In the genomic region with DNA sequence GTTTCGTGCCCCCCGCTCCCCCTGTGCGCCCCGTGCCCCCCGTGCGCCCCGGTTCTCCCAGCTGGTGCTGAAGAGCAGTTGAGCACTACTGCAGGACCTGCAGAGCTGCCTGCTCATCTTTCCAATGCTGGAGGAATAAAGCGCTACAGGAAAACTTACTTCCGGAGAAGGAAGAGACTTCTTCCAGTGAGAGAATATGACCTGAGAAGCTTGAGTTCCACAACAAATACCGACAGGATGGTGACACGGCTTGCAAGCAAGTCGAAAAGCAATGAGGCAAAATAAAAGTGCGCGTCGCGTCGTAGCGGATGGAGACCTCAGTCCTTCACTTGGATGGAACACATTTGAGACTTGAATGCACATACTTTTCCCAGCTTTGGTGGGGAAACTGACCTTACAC, we compare ENCODE assay signal across 8 mouse cellular contexts. TPM values are rescaled to one million over a fixed set of nuclear protein-coding genes. Genes with fewer than 3 reads are reported as not detected.
DNase-seq lines count a peak whose midpoint lies in the region; ATAC-seq and TF ChIP-seq lines count a peak whose summit lies in the region.
"Had no signal": no experiment of that assay in that cellular context is flagged by ENCODE, and none has a peak within 500 bp of the region (broad histone marks: within the 10 kb centered on the region; RNA-seq: fewer than 3 reads in every experiment).

No protein-coding gene starts in this region.

- H3K4me3 ChIP-seq in stomach, embryonic 14.5 days (ENCODE audit: low read depth, low read length) = peak overlapping the region; percentile 8; the same call in 1 of the 2 replicates
- no peak overlapping the region for H3K4me3 ChIP-seq in stomach, postnatal 0 days (ENCODE audit: low read depth, low read length)
- peak overlapping the region; percentile 25 for H3K4me3 ChIP-seq in forebrain, embryonic 11.5 days (ENCODE audit: low read depth, low read length)
- peak overlapping the region; percentile 16 for H3K4me3 ChIP-seq in limb, embryonic 15.5 days
- no peak overlapping the region for H3K4me3 ChIP-seq in cerebellum, adult 2 months (replicated peaks; ENCODE audit: insufficient read depth, low read depth, low read length)

- no peaks in the 10 kb centered on the region for H3K4me1 ChIP-seq in stomach, embryonic 14.5 days (ENCODE audit: control insufficient read depth, insufficient read depth, low read length)
- no peaks in the 10 kb centered on the region for H3K4me1 ChIP-seq in stomach, postnatal 0 days (replicated peaks; ENCODE audit: control insufficient read depth, insufficient read depth)
- no peaks in the 10 kb centered on the region for H3K4me1 ChIP-seq in forebrain, embryonic 11.5 days (replicated peaks; ENCODE audit: control insufficient read depth, insufficient read depth, low read length)
- H3K4me1 ChIP-seq in limb, embryonic 15.5 days = peaks cover 4% of the 10 kb centered on the region; the same call in 1 of the 2 replicates
- H3K4me1 ChIP-seq in cerebellum, adult 2 months (ENCODE audit: control insufficient read depth, insufficient read depth, low read length) = no peaks in the 10 kb centered on the region

- ATAC-seq in stomach, embryonic 14.5 days (ENCODE audit: insufficient number of reproducible peaks, insufficient read depth, low FRiP score, low read depth) = no peak
- ATAC-seq in stomach, postnatal 0 days (ENCODE audit: low FRiP score, low TSS enrichment) = no peak
- no peak for ATAC-seq in forebrain, embryonic 11.5 days (replicated peaks; ENCODE audit: low FRiP score)
- no peak for ATAC-seq in limb, embryonic 15.5 days (ENCODE audit: insufficient number of reproducible peaks, low FRiP score, low TSS enrichment, low read depth)

- no peak overlapping the region for H3K9ac ChIP-seq in stomach, embryonic 14.5 days (replicated peaks; ENCODE audit: low read depth, low read length)
- no peak overlapping the region for H3K9ac ChIP-seq in stomach, postnatal 0 days (ENCODE audit: low read length)
- no peak overlapping the region for H3K9ac ChIP-seq in forebrain, embryonic 11.5 days (ENCODE audit: low read length)
- H3K9ac ChIP-seq in limb, embryonic 15.5 days = no peak overlapping the region

- TF ChIP-seq CTCF in stomach, postnatal 0 days (IDR thresholded peaks at IDR 0.05; ENCODE audit: low read depth) = no peak
- no peak for TF ChIP-seq CTCF in cerebellum, adult 2 months (IDR thresholded peaks at IDR 0.05; ENCODE audit: borderline replicate concordance, insufficient read depth, low read depth, low read length)

- no peak overlapping the region for H3K27ac ChIP-seq in stomach, embryonic 14.5 days (ENCODE audit: low read length)
- H3K27ac ChIP-seq in stomach, postnatal 0 days (replicated peaks) = no peak overlapping the region
- H3K27ac ChIP-seq in forebrain, embryonic 11.5 days (ENCODE audit: low read depth, low read length) = no peak overlapping the region
- H3K27ac ChIP-seq in limb, embryonic 15.5 days = no peak overlapping the region
- H3K27ac ChIP-seq in cerebellum, adult 2 months (ENCODE audit: insufficient read depth, low read length) = no peak overlapping the region

- no peak for TF ChIP-seq POLR2A in cerebellum, adult 2 months (IDR thresholded peaks at IDR 0.05; ENCODE audit: borderline replicate concordance, insufficient read depth, low read length)

- no peaks in the 10 kb centered on the region for H3K9me3 ChIP-seq in stomach, embryonic 14.5 days (ENCODE audit: control insufficient read depth, low read depth, low read length)
- no peaks in the 10 kb centered on the region for H3K9me3 ChIP-seq in stomach, postnatal 0 days (ENCODE audit: control insufficient read depth, low read length)
- H3K9me3 ChIP-seq in forebrain, embryonic 11.5 days (ENCODE audit: control insufficient read depth, low read length) = no peaks in the 10 kb centered on the region
- no peaks in the 10 kb centered on the region for H3K9me3 ChIP-seq in limb, embryonic 15.5 days

- no peaks in the 10 kb centered on the region for H3K27me3 ChIP-seq in stomach, embryonic 14.5 days (ENCODE audit: control insufficient read depth, insufficient read depth, low read length)
- H3K27me3 ChIP-seq in stomach, postnatal 0 days (ENCODE audit: control insufficient read depth, insufficient read depth, low read length) = no peaks in the 10 kb centered on the region
- H3K27me3 ChIP-seq in forebrain, embryonic 11.5 days (ENCODE audit: control insufficient read depth, insufficient read depth, low read length) = no peaks in the 10 kb centered on the region; the same call in 1 of the 2 replicates
- peaks cover 19% of the 10 kb centered on the region for H3K27me3 ChIP-seq in limb, embryonic 15.5 days
- H3K27me3 ChIP-seq in cerebellum, adult 2 months (ENCODE audit: control insufficient read depth, insufficient read depth, low read length) = no peaks in the 10 kb centered on the region; the same call in 1 of the 2 replicates

- peak overlapping the region; percentile 35 for H3K4me2 ChIP-seq in stomach, embryonic 14.5 days (replicated peaks; ENCODE audit: low read depth, low read length)
- H3K4me2 ChIP-seq in stomach, postnatal 0 days (replicated peaks; ENCODE audit: low read depth) = no peak overlapping the region
- peak overlapping the region; percentile 51 for H3K4me2 ChIP-seq in forebrain, embryonic 11.5 days (ENCODE audit: low read depth, low read length, severe bottlenecking)
- peak overlapping the region; percentile 24; the same call in 1 of the 2 replicates for H3K4me2 ChIP-seq in limb, embryonic 15.5 days

- H3K36me3 ChIP-seq in stomach, embryonic 14.5 days (ENCODE audit: control insufficient read depth, insufficient read depth, low read length) = peaks cover 3% of the 10 kb centered on the region; the same call in 1 of the 2 replicates
- no peaks in the 10 kb centered on the region for H3K36me3 ChIP-seq in stomach, postnatal 0 days (ENCODE audit: control insufficient read depth, insufficient read depth, low read length)
- H3K36me3 ChIP-seq in forebrain, embryonic 11.5 days (ENCODE audit: control insufficient read depth, insufficient read depth, low read length) = peaks cover 7% of the 10 kb centered on the region
- H3K36me3 ChIP-seq in limb, embryonic 15.5 days = peaks cover 5% of the 10 kb centered on the region; the same call in 1 of the 2 replicates

- TF ChIP-seq EP300 in stomach, postnatal 0 days (optimal IDR thresholded peaks at IDR 0.05) = no peak

- DNase-seq in stomach, postnatal 0 days (ENCODE audit: low spot score) = no peak
- no peak for DNase-seq in forebrain, embryonic 11.5 days (ENCODE audit: low spot score)
- no peak for DNase-seq in cerebellum, adult 2 months
- no peak for DNase-seq in adrenal gland, postnatal 14 days
- no peak for DNase-seq in spleen, postnatal 4 days (ENCODE audit: low spot score in 2 of 2)
- DNase-seq: cerebellum, adult 9-11 months had no signal

- 32% methylated on average over 18 of the region's 18 CpGs for WGBS in stomach, embryonic 14.5 days
- 46% methylated on average over 18 of the region's 18 CpGs for WGBS in stomach, postnatal 0 days
- 32% methylated on average over 18 of the region's 18 CpGs for WGBS in forebrain, embryonic 11.5 days
- WGBS in limb, embryonic 15.5 days = 41% methylated on average over 18 of the region's 18 CpGs
- WGBS in cerebellum, adult 2 months = 49% methylated on average over 18 of the region's 18 CpGs

RNA-seq across cellular contexts. Expression of gene Zdbf2, which starts 36.6 kb away (rescaled TPM):
- polyA plus RNA-seq in stomach, embryonic 14.5 days (2014; fragmentation: Nextera tagmentation; extraction: Ambion mirVana) = 10.8 and 13.0 TPM in 2 replicates
- polyA plus RNA-seq in stomach, postnatal 0 days (2015; fragmentation: Nextera tagmentation; extraction: Ambion mirVana) = 2.2 and 2.3 TPM in 2 replicates
- 25.8 and 26.7 TPM in 2 replicates for polyA plus RNA-seq in forebrain, embryonic 11.5 days (2014; fragmentation: Nextera tagmentation; extraction: Ambion mirVana)
- 13.0 and 19.3 TPM in 2 replicates for polyA plus RNA-seq in limb, embryonic 15.5 days (2015; fragmentation: Nextera tagmentation; extraction: Ambion mirVana)
- 3.4 and 3.9 TPM in 2 replicates for polyA plus RNA-seq in cerebellum, adult 2 months (2012; rRNA removed)
- total RNA-seq in adrenal gland, postnatal 14 days (2021) = 13.4 and 21.1 TPM in 2 replicates

Comparison
In these comparisons a context has a peak if more than half of its experiments do, and no peak if none do; other contexts are left out.
1. H3K4me3 ChIP-seq: peak in stomach, embryonic 14.5 days (single experiment), forebrain, embryonic 11.5 days (single experiment) and limb, embryonic 15.5 days (single experiment); none in stomach, postnatal 0 days (single experiment) and cerebellum, adult 2 months (single experiment).